Mouse (Mus musculus): ENCODE results near the gene Usp49. TPM values are rescaled to one million over a fixed set of nuclear protein-coding genes. Genes with fewer than 3 reads are reported as not detected.

Gene Usp49
- polyA plus RNA-seq, 1 experiment: 2.5 TPM

- H3K4me3 ChIP-seq: no peak overlapping the region
- no peak overlapping the region for H3ac ChIP-seq (ENCODE audit: control insufficient read depth, insufficient read length)
- no peak overlapping the region for H3K4me2 ChIP-seq (ENCODE audit: low read depth)
- peaks cover 34% of the 10 kb centered on the region for H3K27me3 ChIP-seq (ENCODE audit: control insufficient read depth, insufficient read depth, insufficient read length)
- H3K79me2 ChIP-seq (ENCODE audit: control insufficient read depth, insufficient read depth): no peaks in the 10 kb centered on the region
- H3K36me3 ChIP-seq (ENCODE audit: control insufficient read depth, insufficient read depth): no peaks in the 10 kb centered on the region
- no peak for TF ChIP-seq MYOD1 (IDR thresholded peaks at IDR 0.05; ENCODE audit: control insufficient read depth in 1 of 3, insufficient read length in 2 of 3, low read depth in 2 of 3)
- TF ChIP-seq REST (IDR thresholded peaks at IDR 0.05; ENCODE audit: insufficient read depth, insufficient read length): no peak
Observed at GRCm38 (mm10) chr17:47721183-47721582, 90.7 kb downstream of the Usp49 start.

DNA sequence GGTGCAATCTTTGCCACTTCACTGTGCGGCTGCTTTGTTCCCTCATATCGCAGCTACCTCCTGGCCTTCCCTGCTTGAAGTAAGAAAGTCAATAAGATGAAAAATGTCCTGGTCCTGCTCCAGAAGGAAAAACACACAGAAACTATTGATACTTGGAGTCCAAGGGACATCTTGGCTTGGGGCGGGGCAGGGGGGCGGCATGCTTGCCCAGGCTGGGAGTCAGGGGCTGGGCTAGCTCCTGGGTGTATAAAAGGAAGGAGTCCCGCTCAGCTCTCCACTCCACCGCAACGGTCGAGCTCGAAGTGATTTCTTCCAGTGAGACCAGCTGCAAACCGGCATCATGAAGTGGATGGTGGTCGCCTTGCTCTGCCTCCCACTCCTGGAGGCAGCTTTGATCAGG lies 96.1 kb downstream of the Usp49 start, which contains the start of gene Pgc:
TSS of gene Pgc (plus strand) at position 277 of the 400 bp plus-strand sequence.
- H3ac ChIP-seq (ENCODE audit: control insufficient read depth, insufficient read length): no peak within 1 kb of the TSS
- no peak within 1 kb of the TSS for H3K4me3 ChIP-seq
- H3K4me2 ChIP-seq (ENCODE audit: low read depth): no peak within 1 kb of the TSS

DNA sequence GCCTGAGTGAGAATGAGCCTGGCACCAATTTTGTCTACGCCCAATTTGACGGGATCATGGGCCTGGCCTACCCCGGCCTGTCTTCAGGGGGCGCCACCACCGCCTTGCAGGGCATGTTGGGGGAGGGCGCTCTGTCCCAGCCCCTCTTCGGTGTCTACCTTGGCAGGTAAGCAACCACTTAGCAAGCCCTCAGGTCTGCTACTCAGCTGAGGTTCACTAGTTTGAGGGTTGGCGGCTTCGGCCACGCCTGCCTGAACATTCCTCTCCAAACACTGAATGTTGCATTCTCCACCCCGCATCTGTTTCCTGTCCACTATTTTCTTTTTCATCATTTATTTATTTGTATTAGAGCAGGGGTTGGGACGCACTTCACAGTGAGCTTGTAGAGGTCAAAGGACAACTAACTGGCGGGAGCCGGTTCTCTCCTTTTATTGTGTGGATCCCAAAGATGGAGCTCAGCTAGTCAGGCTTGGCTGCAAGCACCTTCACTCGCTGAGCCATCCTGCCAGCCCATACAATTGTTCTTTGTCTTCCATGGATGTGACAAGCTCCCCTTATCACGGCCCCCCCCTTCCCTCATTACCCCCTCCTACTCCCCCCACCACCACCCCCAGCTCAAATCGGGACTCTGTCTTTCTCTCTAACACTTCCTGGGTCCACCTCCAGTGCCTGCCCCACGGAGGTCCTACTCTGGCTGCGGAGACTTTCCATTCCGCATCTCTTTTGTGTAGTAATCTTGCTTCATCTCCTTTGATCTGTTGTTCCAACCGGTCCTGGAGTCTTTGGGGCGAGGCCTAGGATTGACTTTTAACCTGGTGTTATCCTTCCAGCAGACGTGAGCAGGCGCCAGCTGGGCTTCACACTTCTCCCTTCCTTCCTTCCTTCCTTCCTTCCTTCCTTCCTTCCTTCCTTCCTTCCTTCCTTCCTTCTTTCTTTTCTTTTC lies 100.4 kb downstream of the Usp49 start:
- H3K27me3 ChIP-seq (ENCODE audit: control insufficient read depth, insufficient read depth, insufficient read length): peaks cover 39% of the 10 kb centered on the region
- no peaks in the 10 kb centered on the region for H3K79me2 ChIP-seq (ENCODE audit: control insufficient read depth, insufficient read depth)
- H3K4me3 ChIP-seq: no peak overlapping the region
- no peak for TF ChIP-seq POLR2A (IDR thresholded peaks at IDR 0.05; ENCODE audit: insufficient read length, low read depth)
- TF ChIP-seq MYOG (IDR thresholded peaks at IDR 0.05; ENCODE audit: control insufficient read depth in 1 of 3, insufficient read depth in 1 of 3, insufficient read length in 2 of 3, low read depth in 2 of 3): no peak
- TF ChIP-seq SRF (IDR thresholded peaks at IDR 0.05; ENCODE audit: control insufficient read depth, insufficient read length, low read depth): no peak
- TF ChIP-seq E2F4 (IDR thresholded peaks at IDR 0.05; ENCODE audit: insufficient read depth): no peak
- TF ChIP-seq POLR2AphosphoS2 (IDR thresholded peaks at IDR 0.05; ENCODE audit: insufficient read length, low read depth): no peak
- no peak for TF ChIP-seq CEBPB (IDR thresholded peaks at IDR 0.05; ENCODE audit: insufficient read depth, poor library complexity, severe bottlenecking)
- TF ChIP-seq TCF12 (IDR thresholded peaks at IDR 0.05; ENCODE audit: insufficient read depth, poor library complexity, severe bottlenecking): no peak
- no peak for TF ChIP-seq TCF3 (IDR thresholded peaks at IDR 0.05; ENCODE audit: insufficient read length, low read depth)
- no peak for TF ChIP-seq MAX (IDR thresholded peaks at IDR 0.05; ENCODE audit: low read depth)
- no peak for TF ChIP-seq USF1 (IDR thresholded peaks at IDR 0.05; ENCODE audit: low read depth)
- H3K36me3 ChIP-seq (ENCODE audit: control insufficient read depth, insufficient read depth): no peaks in the 10 kb centered on the region
- no peak overlapping the region for H3K4me2 ChIP-seq (ENCODE audit: low read depth)
- H3ac ChIP-seq (ENCODE audit: control insufficient read depth, insufficient read length): no peak overlapping the region

More for the DNA sequence above, 96.1 kb downstream of the Usp49 start, which contains the start of gene Pgc:
- Histone ChIP-seq H3K36me3 (ENCODE audit: control insufficient read depth, insufficient read depth) (no peaks in the 10 kb centered on the region), H3K79me2 (ENCODE audit: control insufficient read depth, insufficient read depth) (no peaks in the 10 kb centered on the region), H3K27me3 (ENCODE audit: control insufficient read depth, insufficient read depth, insufficient read length) (peaks cover 35% of the 10 kb centered on the region)
- TF ChIP-seq TCF3 (IDR thresholded peaks at IDR 0.05; ENCODE audit: insufficient read length, low read depth): no peak
- TF ChIP-seq MYOG (IDR thresholded peaks at IDR 0.05; ENCODE audit: control insufficient read depth in 1 of 3, insufficient read depth in 1 of 3, insufficient read length in 2 of 3, low read depth in 2 of 3): no peak
- no peak for TF ChIP-seq SRF (IDR thresholded peaks at IDR 0.05; ENCODE audit: control insufficient read depth, insufficient read length, low read depth)
- TF ChIP-seq MYOD1 (IDR thresholded peaks at IDR 0.05; ENCODE audit: control insufficient read depth in 1 of 3, insufficient read length in 2 of 3, low read depth in 2 of 3): no peak
- no peak for TF ChIP-seq MAX (IDR thresholded peaks at IDR 0.05; ENCODE audit: low read depth)
- no peak for TF ChIP-seq POLR2AphosphoS2 (IDR thresholded peaks at IDR 0.05; ENCODE audit: insufficient read length, low read depth)
- TF ChIP-seq TCF12 (IDR thresholded peaks at IDR 0.05; ENCODE audit: insufficient read depth, poor library complexity, severe bottlenecking): no peak
- no peak for TF ChIP-seq E2F4 (IDR thresholded peaks at IDR 0.05; ENCODE audit: insufficient read depth)
- no peak for TF ChIP-seq POLR2A (IDR thresholded peaks at IDR 0.05; ENCODE audit: insufficient read length, low read depth)

GRCm38 (mm10) chr17:47735553-47736100 lies 105.1 kb downstream of the Usp49 start:
- no peak overlapping the region for H3K4me2 ChIP-seq (ENCODE audit: low read depth)
- H3ac ChIP-seq (ENCODE audit: control insufficient read depth, insufficient read length): no peak overlapping the region
- H3K4me3 ChIP-seq: no peak overlapping the region
- no peaks in the 10 kb centered on the region for H3K79me2 ChIP-seq (ENCODE audit: control insufficient read depth, insufficient read depth)
- H3K27me3 ChIP-seq (ENCODE audit: control insufficient read depth, insufficient read depth, insufficient read length): peaks cover 19% of the 10 kb centered on the region
- H3K36me3 ChIP-seq (ENCODE audit: control insufficient read depth, insufficient read depth): no peaks in the 10 kb centered on the region
- TF ChIP-seq CEBPB (IDR thresholded peaks at IDR 0.05; ENCODE audit: insufficient read depth, poor library complexity, severe bottlenecking): no peak
- no peak for TF ChIP-seq MAX (IDR thresholded peaks at IDR 0.05; ENCODE audit: low read depth)
- TF ChIP-seq TCF12 (IDR thresholded peaks at IDR 0.05; ENCODE audit: insufficient read depth, poor library complexity, severe bottlenecking): no peak
- TF ChIP-seq MYOD1 (IDR thresholded peaks at IDR 0.05; ENCODE audit: control insufficient read depth in 1 of 3, insufficient read length in 2 of 3, low read depth in 2 of 3): no peak
- no peak for TF ChIP-seq SRF (IDR thresholded peaks at IDR 0.05; ENCODE audit: control insufficient read depth, insufficient read length, low read depth)
- no peak for TF ChIP-seq POLR2A (IDR thresholded peaks at IDR 0.05; ENCODE audit: insufficient read length, low read depth)

Other genes with a start within 250 kb of the Usp49 start
- 0.20 TPM for gene Guca1b, start 245.3 kb upstream of the Usp49 start, polyA plus RNA-seq (2012; fragmentation: generic; extraction: Trizol)
- 1.2 TPM for gene Guca1a, start 230.1 kb upstream of the Usp49 start, polyA plus RNA-seq (2012; fragmentation: generic; extraction: Trizol)
- 0.08 TPM for gene AI661453, start 194.1 kb upstream of the Usp49 start, polyA plus RNA-seq (2012; fragmentation: generic; extraction: Trizol)
- not detected for gene 1700001C19Rik, start 193.3 kb upstream of the Usp49 start, polyA plus RNA-seq (2012; fragmentation: generic; extraction: Trizol)
- 13.4 TPM for gene Taf8, start 128.4 kb upstream of the Usp49 start, polyA plus RNA-seq (2012; fragmentation: generic; extraction: Trizol)
- 858 TPM for gene Ccnd3, start 125.6 kb upstream of the Usp49 start, polyA plus RNA-seq (2012; fragmentation: generic; extraction: Trizol)
- gene Bysl, start 19.2 kb upstream of the Usp49 start, polyA plus RNA-seq (2012; fragmentation: generic; extraction: Trizol): 41.0 TPM
- gene Med20, start 19.1 kb upstream of the Usp49 start, polyA plus RNA-seq (2012; fragmentation: generic; extraction: Trizol): 33.4 TPM
- 1.5 TPM for gene Gm20517, start 19.1 kb upstream of the Usp49 start, polyA plus RNA-seq (2012; fragmentation: generic; extraction: Trizol)
- 232 TPM for gene Tomm6, start 57.7 kb downstream of the Usp49 start, polyA plus RNA-seq (2012; fragmentation: generic; extraction: Trizol)
- 3.4 TPM for gene Frs3, start 58.3 kb downstream of the Usp49 start, polyA plus RNA-seq (2012; fragmentation: generic; extraction: Trizol)
- 1.3 TPM for gene Gm21981, start 63.8 kb downstream of the Usp49 start, polyA plus RNA-seq (2012; fragmentation: generic; extraction: Trizol)
- 0.32 TPM for gene Prickle4, start 64.0 kb downstream of the Usp49 start, polyA plus RNA-seq (2012; fragmentation: generic; extraction: Trizol)
- not detected for gene Pgc, start 96.2 kb downstream of the Usp49 start, polyA plus RNA-seq (2012; fragmentation: generic; extraction: Trizol)
- 16.5 TPM for gene Tfeb, start 106.3 kb downstream of the Usp49 start, polyA plus RNA-seq (2012; fragmentation: generic; extraction: Trizol)
- gene Mdfi, start 204.0 kb downstream of the Usp49 start, polyA plus RNA-seq (2012; fragmentation: generic; extraction: Trizol): 1.1 TPM

Data from myocyte (in vitro differentiated cells).